Mouse (Mus musculus) hindlimb bud, embryonic 11.5 days (tissue): Measurements from ENCODE around the gene Btn2a2.
"Not testable (repeated sequence)": the region's sequence is repeated elsewhere in the genome, so short reads cannot be mapped to it uniquely, and the experiment has no call there.

Experiments used
- DNase-seq: peaks from one replicate; pipeline ENCODE4 v3.0.0-alpha.2; 2012; ENCODE audit warnings: low read depth, low spot score; ENCODE audit errors: extremely low spot score

Btn2a2 gene

DNA sequence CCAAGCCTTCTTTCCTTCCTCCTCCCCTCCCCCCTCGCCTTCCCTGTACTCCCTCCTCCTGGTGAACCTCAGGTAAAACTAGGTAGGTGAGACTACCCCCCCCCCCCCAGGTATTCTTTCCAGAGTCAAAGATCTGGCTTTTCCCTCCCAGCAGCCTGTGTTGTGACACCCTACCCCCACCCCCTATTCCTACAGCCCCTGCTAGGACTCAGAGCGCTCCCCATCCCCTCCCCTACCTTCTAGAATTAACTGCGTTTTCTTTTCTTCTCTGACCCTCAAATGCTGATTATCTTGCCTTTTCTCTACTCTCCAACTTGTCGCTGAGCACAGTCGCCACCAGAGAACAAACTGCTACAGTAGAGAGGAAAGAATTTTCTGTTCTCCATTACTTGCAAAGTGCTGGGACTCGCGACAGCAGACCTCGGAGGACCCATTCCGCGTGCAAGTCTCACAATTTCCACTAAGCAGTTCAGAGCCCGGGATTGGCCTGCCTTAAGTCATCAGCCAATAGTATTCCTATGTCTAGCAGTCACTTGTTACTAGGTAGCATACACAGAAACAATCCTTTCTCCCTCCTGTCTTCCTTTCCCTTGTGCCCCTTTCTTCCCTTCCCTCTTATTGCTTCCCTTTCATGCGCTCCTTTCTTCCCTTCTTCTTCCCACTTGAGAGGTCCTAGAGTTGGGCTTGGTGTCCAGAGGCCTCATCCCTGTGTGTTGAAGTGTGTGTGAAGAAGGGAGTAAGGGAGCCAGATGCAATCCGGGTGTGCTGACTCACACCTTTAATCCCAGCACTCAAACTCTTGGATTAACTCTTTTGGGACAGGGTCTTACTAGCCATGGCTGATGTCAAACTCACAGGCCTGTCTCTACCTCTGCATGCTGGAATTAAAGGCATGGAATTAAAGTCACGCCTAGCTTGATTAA, at the start of gene Btn2a2:
Gene Btn2a2, minus strand, starts transcription at position 458 of the 923 bp plus-strand sequence.
- DNase-seq: peak; percentile 81

DNA sequence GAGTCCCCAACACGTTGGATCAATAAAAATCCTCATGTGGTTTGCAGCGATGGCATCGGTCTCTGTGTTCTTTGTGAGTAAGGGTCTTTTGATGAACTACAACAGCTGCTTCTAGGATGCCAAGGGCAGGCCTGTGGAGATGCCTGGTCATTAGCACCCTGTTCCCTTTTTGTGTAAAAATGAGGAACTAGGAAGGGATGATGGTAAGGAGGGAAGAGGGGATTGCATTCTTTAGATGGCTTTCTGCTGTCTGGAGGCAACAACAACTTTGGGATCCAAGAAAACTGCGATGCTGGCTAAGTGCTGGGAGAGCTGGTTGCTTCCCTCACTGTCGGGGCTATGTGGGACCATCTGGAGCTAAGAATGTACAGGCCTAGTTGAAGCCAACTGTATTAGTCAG, 49.6 kb upstream of the Btn2a2 start:
- DNase-seq: no peak

DNA sequence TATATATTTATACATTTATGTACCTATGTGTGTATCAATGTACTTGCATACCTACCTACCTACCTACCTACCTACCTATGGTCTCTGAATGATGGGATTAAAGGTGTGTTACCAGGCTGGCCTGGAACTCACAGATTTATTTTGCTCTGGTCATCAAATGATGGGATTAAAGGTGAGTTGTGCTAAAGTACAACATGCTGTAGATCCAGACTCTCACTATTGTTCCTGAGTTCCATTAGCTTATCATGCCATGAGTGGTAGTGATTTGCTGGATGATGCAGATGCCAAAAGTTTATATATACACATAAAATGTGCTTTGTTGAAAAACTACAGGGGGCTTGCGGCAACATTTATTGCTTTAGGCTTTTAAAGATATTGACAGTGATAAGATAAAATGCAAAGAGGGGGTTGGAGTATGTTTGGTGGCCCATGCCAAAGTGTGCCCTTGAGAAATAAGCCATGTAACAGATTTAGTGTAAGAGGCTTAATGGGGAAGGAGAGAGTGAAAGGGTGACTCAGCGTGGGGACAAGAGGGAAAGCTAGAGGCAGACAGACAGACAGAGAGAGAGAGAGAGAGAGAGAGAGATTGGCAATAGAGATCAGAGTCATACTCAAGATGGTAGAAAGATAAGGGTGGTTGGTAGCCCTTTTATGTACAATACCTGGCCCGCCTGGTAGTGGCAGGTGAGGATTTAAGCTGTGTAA, 48.5 kb upstream of the Btn2a2 start:
- no peak for DNase-seq

DNA sequence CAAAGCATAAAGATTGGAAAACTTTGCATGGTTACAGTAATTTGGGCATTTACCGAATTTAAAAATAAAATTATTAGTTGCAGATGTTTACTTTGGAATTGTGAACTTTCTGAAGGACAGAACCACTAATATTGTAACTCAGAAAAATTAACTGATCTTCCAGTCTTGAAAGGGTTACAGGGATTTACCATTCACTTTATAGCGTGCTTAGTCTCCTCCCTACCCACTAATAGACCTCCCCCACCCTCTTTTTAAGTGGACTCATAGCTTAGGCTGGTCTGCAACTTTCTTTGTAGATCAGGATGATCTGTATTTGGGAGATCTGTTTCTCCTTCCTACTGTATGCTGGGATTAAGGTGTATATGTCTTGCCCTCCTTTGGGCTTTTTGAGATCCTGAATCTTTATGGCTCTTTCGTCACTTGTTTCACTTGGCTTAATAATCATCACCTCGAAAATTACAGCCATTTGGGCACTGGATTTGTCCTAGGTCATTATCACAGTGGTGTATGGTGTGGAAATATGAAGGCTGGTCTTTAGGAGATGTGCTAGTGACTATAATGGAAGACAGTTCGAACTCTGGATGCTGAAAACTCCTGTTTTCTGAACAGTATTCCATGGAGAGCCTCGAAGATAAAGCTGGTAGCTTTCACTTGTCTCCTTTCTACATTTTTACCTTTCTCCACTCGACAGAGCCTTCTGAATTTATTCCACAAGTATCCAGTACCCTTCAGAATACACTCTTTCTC, 47.6 kb upstream of the Btn2a2 start:
- DNase-seq: no peak

DNA sequence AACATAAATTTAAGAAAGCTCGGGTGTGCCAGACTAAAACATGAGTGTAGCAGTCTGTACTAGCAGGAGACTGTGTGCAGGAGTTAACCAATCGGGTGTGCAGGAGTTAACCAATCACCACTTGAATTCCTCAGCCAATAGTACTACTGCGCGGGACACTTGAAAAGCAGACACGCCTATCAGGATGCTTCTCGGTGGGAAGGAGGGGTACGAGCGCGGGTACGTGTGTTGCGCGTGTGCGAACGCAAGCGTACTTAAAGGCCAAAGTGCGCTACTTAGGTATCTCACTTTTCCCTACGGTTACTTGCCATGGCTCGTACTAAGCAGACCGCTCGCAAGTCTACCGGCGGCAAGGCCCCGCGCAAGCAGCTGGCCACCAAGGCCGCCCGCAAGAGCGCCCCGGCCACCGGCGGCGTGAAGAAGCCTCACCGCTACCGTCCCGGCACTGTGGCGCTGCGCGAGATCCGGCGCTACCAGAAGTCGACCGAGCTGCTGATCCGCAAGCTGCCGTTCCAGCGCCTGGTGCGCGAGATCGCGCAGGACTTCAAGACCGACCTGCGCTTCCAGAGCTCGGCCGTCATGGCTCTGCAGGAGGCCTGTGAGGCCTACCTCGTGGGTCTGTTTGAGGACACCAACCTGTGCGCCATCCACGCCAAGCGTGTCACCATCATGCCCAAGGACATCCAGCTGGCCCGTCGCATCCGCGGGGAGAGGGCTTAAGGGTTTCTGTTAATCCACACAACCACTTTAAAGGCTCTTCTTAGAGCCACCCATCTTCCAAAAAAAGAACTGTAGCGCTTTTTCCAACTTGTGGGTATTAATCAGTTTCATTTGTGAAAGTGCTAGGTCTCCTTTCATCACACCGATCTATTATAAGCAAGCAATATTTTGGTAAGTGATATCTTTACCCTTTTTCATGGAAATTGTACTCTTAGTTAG, 46.7 kb upstream of the Btn2a2 start, which contains the start of gene Hist1h3g:
Gene Hist1h3g, plus strand, starts transcription at position 286 of the 939 bp plus-strand sequence.
- DNase-seq: not testable (repeated sequence)

DNA sequence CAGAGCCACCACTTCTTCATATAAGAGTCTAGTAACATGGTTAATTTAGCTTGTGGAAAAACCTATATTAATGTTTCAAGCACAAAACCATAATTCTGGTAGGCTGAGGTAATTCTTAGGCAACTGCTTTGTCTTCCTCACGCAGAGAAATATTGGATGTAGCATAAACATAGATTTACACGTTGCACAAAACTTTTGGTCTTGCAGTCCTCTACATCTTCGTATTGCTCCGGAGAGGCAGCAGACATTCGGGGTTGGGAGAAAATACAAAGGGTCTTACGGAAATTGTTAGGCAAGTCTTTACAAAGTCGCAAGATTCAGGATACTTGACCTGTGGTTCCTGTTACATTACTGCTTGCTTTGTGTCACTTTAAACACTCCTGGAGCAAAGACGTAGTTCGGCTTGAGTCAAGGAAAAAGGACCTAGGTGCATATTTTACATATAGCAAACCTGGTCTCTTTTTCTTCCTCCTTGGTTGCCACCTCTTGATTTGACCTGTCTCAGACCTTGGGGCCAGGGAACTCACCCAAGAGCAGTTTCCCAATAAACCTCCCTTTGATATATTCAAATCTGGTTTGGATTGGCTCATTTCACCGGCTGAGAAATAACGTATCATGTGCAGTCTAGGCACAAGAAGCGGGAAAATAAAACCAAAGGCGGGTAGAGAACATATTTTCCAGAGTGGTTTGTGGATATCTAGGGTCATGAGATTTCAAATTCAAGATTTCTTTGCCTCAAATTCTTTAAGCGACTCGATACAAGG, 45.9 kb upstream of the Btn2a2 start:
- DNase-seq: no peak

DNA sequence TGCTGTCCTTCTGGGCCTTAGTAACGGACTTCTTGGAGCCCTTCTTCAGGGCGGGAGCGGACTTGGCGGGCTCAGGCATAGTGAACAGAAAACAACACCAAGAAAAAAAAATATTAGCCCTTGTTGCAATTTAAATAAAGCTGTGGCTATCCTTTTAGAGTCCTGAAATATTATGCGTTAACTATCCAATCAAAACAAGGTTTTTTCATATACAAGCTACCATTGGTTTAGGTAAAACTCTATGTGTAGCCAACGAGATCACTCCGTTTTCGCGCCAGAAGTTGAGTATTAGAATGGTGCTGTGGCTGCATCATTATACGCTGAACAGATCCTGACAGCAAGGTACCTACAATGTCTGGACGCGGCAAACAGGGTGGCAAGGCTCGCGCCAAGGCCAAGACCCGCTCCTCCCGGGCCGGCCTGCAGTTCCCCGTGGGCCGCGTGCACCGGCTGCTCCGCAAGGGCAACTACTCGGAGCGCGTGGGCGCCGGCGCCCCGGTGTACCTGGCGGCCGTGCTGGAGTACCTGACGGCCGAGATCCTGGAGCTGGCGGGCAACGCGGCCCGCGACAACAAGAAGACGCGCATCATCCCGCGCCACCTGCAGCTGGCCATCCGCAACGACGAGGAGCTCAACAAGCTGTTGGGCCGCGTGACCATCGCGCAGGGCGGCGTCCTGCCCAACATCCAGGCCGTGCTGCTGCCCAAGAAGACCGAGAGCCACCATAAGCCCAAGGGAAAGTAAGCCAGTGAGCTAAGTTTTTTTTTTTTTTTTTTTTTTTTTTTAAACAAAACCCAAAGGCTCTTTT, 45.1 kb upstream of the Btn2a2 start, which contains the start of gene Hist1h2af:
Gene Hist1h2af, plus strand, starts transcription at position 347 of the 808 bp plus-strand sequence.
- DNase-seq: not testable (repeated sequence)

DNA sequence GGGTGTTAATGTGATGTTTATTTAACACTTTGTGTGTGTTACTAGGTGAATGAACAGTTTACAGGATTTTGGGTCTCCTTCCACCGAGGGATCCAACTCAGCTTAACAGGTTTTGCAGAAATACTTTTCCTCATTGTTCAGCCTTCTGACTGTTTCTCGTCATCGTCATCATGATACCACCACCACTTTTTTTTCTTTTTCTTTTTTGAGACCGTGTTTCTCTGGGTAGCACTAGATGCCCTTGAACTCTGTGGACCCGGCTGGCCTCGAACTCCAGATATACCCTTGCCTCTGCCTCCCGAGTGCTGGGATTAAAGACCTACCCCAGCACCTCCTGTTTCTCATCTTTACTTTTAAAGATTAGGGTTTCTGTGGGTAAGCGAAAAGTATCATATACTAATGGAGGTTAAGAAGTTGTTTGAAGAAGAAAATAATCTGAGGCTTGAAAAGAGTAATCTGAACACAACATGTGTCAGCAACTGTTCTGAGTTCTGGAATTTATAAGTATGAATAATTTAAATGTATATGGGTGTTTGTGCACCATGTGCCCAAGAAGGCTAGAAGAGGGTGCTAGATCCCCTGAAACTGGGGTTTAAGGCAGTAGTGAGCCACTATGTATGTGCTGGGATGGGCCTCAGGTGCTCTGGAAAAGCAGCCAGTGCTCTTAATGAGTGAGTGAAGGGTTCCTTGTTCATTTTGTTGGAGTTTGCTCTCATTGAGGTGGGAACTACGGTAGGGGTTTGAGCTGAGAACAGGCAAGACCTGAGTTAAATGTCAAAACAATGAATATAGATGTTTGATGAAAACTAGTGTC, 43.8 kb upstream of the Btn2a2 start:
- no peak for DNase-seq

DNA sequence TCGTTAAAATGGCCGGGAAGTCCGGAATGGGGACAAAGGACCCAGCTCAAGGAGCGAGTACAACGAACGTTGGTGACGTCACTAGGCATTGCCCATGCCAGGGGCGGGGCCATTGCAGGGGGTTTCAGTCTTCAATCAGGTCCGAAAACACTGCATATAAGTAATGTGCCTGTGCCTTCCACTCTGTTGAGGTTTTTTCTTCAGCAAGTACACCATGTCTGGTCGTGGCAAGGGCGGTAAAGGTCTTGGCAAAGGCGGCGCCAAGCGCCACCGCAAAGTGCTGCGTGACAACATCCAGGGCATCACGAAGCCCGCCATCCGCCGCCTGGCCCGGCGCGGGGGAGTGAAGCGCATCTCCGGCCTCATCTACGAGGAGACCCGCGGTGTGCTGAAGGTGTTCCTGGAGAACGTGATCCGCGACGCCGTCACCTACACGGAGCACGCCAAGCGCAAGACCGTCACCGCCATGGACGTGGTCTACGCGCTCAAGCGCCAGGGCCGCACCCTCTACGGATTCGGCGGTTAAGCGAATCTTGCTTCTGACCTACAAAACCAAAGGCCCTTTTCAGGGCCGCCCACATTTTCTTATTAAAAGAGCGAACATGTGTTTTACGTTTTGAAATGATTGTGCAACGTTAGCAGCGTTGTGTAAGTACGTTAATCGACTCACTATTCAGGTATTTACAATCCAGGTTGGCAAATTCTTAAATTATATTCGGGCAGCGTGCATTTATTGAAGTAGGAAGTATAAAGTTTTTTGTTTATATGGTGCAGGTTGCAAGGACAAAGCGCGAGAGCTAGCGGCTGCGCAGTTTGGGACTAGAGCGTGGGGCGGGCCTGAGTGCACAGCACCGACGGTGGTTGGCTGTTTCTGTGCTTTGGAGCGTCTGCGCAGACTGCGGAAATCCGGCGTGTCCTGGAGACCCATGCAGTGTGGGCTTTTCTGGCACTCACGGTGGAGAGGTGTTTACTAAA, 42.5 kb upstream of the Btn2a2 start, which contains the start of gene Hist1h4h:
Gene Hist1h4h, plus strand, starts transcription at position 150 of the 975 bp plus-strand sequence.
- DNase-seq: peak; percentile 98

DNA sequence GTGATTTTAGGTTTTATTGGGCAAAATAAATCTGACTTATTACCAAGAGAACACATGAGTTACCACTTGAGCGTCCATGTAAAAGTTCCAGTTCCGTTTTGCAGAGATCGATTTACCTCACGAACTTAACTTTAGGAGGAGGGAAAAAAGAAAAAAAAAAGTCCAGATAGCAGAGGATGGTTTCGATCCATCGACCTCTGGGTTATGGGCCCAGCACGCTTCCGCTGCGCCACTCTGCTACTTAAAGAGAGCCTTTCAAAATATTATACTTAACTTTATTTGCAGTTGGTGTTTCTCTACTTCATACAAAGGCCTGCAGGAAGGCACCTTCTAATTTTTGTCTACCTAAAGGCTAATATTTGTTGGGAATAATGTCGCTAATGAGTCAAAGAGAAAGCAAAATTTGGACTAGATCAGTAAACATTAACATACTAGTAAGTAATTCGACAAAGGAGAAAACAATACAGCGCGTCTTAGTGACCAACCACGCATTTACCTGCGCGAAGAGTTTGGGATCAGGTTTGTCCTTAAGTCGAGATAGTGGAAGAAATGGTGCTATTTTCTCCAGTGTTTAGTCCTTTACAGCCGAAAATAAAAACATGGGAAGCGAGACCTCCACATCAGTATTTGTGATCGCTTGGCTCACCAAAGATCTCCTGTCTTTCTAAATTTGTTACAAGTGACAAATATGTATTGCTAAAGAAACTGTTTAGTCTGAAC, 41.7 kb upstream of the Btn2a2 start:
- no peak for DNase-seq

DNA sequence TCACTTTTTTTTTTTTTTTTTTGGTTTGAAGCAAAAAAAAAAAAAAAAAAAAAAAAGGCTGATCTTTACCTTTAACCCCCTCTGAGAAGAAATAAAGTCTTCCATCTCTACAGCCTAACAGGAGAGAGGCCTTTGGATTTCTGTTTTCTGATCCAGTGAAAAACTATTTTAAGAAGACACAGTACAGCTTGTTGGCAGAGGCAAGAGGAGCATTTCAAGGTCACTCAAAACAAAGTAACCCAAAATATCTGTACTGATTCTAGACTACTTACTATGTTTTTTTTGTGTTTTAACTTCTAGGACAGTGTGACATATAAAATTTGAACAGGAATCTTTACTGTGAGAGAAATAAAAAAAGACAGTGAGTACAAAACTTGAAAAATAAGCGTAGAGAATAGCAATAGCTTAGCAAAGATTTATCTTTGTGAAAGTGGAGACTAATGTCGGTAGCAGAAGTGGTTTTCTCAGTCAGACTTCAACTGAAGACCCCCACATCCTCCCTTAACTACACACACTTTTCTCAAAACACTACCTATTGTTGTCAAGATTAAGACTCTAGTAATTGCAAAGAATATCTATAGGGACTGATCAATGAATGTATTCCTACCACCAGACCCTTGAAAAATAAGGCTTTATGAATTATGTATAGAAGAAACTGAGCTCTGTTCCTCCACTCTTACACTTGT, 41.0 kb upstream of the Btn2a2 start:
- no peak for DNase-seq

DNA sequence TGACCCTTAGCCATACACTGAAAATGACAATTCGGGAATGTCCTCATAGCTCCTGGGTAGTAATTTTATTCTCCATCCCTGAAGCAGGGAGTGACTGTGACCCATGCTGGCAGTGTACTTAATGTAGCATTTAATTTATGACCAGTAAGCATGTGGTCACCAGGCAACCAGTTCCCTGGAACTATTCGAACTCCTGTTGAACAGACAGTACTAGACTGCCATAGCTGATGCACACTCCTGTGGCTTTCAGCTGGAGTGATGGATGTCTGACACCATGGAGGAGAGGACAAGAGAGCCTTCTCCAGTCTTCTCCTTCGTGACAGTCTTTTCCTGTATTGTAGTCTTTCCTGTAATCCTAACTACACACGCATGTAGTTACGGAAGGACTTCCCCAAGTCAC, 40.3 kb upstream of the Btn2a2 start:
- no peak for DNase-seq

DNA sequence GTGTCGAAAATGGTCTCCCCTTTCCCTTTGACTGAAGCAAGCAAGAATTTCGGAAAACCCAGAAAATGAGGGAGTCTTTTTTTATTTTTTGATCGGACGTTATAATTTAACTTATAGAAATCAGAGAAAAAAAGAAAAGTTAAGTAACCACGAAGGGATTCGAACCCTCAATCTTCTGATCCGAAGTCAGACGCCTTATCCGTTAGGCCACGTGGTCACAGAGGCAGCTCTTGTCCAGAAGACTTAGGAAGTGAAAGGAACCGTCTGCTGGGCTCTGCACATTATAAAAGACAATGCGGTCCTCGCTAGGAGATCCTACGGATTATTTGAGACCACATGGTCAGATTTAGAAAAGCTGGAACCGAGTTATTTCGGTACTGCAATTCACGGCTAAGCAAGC, 37.7 kb upstream of the Btn2a2 start:
- no peak for DNase-seq

DNA sequence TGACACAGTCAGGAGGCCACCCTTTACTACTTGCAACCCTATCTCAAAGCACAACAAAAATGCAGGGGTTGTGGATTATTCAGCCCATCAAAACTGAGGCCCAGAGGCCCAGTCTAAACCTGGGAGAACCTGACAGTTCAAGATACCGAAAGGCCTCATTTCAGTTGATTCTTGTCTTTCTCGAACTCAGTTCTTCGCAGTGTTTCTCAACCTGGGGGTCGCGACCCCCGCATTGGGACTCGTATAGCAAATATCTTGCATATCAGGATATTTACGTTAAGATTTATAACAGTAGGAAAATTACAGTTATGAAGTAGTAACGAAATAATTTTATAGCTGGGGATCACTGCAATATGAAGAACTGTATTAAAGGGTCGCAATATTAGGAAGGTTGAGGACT, 37.2 kb upstream of the Btn2a2 start:
- DNase-seq: no peak

DNA sequence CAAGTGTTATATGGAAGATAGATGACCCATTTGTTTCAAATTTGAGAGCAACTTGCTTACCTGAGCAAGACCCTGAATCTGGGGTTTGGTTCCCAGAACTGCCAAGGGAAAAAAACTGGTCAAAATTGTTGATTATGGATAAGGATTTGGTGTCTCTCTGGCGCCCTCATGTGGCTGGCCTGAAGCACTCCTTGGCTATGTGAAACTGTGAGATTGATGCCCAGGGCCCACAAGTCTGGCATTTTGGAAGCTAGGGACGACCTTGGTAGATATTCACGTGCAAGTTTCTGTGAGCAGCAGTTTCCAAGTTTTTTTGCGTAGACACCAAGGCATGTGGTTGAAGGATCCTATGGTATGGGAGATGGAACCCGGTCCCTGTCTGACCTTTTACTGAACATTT, 36.0 kb upstream of the Btn2a2 start:
- no peak for DNase-seq
